Mouse (Mus musculus) small intestine, adult 2 months (tissue): ENCODE results near the gene Pick1. TPM values are rescaled to one million over a fixed set of nuclear protein-coding genes. Genes with fewer than 3 reads are reported as not detected.
A peak's percentile ranks its signal among the peaks of the same experiment; 100 is the strongest.
"Not testable (repeated sequence)": the region's sequence is repeated elsewhere in the genome, so short reads cannot be mapped to it uniquely, and the experiment has no call there.

Experiments
- H3K27ac ChIP-seq: fragments of 200-500 bp; 2 replicates; pipeline ENCODE4 v1.5.1; 2012; ENCODE audit warnings: low read depth, low read length, control low read depth, inconsistent platforms; ENCODE audit not compliant: insufficient read depth
- H3K27me3 ChIP-seq: fragments of 200-500 bp; 2 replicates; pipeline ENCODE4 v1.6.1; 2012; ENCODE audit warnings: mild to moderate bottlenecking, moderate library complexity, low read length, inconsistent platforms; ENCODE audit not compliant: control insufficient read depth, insufficient read depth
- H3K36me3 ChIP-seq: fragments of 200-500 bp; 2 replicates; pipeline ENCODE4 v1.6.1; 2012; ENCODE audit warnings: mild to moderate bottlenecking, low read length, control low read depth, inconsistent platforms; ENCODE audit not compliant: control insufficient read depth, insufficient read depth
- H3K4me1 ChIP-seq: fragments of 200-500 bp; 2 replicates; pipeline ENCODE4 v1.6.1; 2012; ENCODE audit warnings: low read length, inconsistent platforms, mixed read lengths; ENCODE audit not compliant: control insufficient read depth, insufficient read depth, insufficient read length
- H3K4me3 ChIP-seq: fragments of 200-500 bp; 2 replicates; pipeline ENCODE4 v1.5.1; 2012; ENCODE audit warnings: low read depth, mild to moderate bottlenecking, control low read depth, inconsistent platforms, low read length, moderate library complexity
- CTCF ChIP-seq: fragments of 200-500 bp; IDR thresholded peaks from 2 replicates; pipeline ENCODE4 v1.5.1; 2012; ENCODE audit warnings: low read depth, mild to moderate bottlenecking, control low read depth, inconsistent platforms, low read length, moderate library complexity, mixed read lengths; ENCODE audit not compliant: insufficient replicate concordance, insufficient read length; ENCODE audit errors: extremely low read depth
- POLR2A ChIP-seq: fragments of 200-500 bp; IDR thresholded peaks from 2 replicates; pipeline ENCODE4 v1.6.1; 2012; ENCODE audit warnings: low read depth, mild to moderate bottlenecking, control low read depth, inconsistent platforms, low read length, moderate library complexity
- WGBS: fragments of 180-500 bp; shearing (Covaris S2); methylation state at CpG from one replicate; pipeline ENCODE4 v1.1.7; 2018; 5-methylcytosine and 5-hydroxymethylcytosine counted together
- polyA plus RNA-seq: library from polyadenylated mRNA; depleted of rRNA; stranded (reverse); fragments of >200 nt; gene quantifications from 2 replicates; pipeline ENCODE4 v1.2.3, GENCODE M21; 2012

The Pick1 gene
- polyA plus RNA-seq, 1 experiment, result 27.9 TPM

DNA sequence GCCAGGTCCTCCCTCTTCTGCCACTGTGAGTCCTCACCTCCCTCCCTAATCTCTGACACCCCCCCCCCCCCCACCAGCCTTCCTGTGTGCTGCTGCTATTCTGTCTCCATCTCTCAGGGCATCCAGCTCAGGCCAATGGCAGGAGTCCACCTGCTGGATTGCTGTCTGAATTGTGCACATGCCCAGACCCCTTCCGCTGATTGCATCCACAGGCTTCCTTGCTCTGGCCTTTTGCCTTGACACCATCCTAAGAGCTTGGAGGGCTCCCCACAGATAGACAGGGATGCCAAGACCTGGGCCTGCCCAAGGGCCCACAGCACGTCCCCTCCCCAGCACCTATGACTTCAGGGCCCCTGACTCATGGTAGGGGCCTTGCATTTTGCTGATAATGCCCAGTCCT lies 18.6 kb upstream of the Pick1 start:
- Histone ChIP-seq H3K4me3 (no peak overlapping the region), H3K27ac (no peak overlapping the region), H3K27me3 (no peaks in the 10 kb centered on the region), H3K36me3 (no peaks in the 10 kb centered on the region), H3K4me1 (no peaks in the 10 kb centered on the region; the same call in 1 of the 2 replicates)
- TF ChIP-seq POLR2A (no peak), CTCF (no peak)
- WGBS, result 78% methylated on average over 2 of the region's 2 CpGs

DNA sequence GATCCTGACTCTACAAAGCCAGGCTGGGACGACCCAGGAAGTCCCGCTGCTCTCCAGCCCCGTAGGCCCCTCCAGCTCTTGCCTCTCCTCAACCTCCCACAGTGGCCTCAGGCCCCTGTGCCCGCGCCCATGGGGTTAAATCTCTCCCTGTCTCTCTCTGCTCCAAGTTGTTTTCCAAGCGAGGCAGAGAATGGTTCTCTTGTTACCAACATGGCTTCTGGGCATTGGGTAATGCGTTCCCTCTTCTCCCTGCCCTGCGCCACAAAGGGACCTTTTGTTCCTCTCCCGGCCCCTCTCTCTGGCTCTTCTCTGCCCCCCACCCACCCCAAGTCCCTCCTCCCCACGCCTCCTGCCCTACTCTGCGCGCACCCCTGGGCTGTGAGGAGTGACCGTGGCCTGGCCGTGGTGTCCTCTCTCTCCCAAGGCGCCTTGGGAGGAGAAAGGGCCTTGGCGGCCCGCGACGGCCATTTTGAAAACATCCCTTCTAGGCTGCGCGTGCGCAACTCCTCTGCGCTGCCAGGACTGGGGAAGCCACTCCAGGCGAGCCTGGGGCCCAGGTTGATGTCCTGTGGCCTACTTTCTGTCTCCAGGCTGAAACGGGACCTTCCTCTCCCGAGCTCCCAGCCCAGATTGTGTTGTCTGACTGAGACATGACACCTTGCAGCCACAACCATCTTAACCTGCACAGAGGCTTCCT lies 16.1 kb upstream of the Pick1 start:
- Histone ChIP-seq H3K4me3 (no peak overlapping the region), H3K27ac (no peak overlapping the region), H3K27me3 (no peaks in the 10 kb centered on the region), H3K36me3 (no peaks in the 10 kb centered on the region), H3K4me1 (no peaks in the 10 kb centered on the region; the same call in 1 of the 2 replicates)
- WGBS, result 92% methylated on average over 26 of the region's 26 CpGs
- TF ChIP-seq POLR2A (no peak), CTCF (no peak)

- WGBS, result 80% methylated on average over 6 of the region's 6 CpGs
- Histone ChIP-seq H3K4me3 (no peak overlapping the region), H3K36me3 (no peaks in the 10 kb centered on the region), H3K4me1 (no peaks in the 10 kb centered on the region; the same call in 1 of the 2 replicates), H3K27me3 (no peaks in the 10 kb centered on the region), H3K27ac (no peak overlapping the region)
- TF ChIP-seq CTCF (no peak), POLR2A (no peak)
Observed at GRCm38 (mm10) chr15:79213591-79213990, 15.4 kb upstream of the Pick1 start.

DNA sequence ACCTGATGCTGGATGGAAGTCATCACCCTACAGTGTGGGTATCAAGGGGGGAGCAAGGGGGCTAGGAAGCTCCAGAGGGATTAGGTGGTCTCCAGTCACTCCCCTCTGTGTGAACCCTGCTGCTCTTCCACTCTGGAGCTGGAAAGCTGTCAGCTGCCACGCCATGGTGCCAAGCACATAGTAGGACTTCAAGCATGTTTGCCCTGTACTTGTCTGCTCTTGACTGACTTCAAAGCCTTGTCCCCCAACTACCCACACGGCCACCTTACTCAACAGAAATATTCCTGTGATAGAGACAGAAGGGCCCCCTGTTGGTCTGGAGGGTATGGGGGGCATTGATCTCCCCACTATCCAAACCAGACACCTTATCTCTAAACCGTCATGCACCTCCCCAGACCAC lies 12.8 kb upstream of the Pick1 start:
- Histone ChIP-seq H3K27ac (no peak overlapping the region), H3K4me1 (no peaks in the 10 kb centered on the region), H3K36me3 (no peaks in the 10 kb centered on the region), H3K4me3 (no peak overlapping the region), H3K27me3 (no peaks in the 10 kb centered on the region)
- WGBS, result 50% methylated on average over 3 of the region's 3 CpGs
- no peak for TF ChIP-seq CTCF
- no peak for TF ChIP-seq POLR2A

DNA sequence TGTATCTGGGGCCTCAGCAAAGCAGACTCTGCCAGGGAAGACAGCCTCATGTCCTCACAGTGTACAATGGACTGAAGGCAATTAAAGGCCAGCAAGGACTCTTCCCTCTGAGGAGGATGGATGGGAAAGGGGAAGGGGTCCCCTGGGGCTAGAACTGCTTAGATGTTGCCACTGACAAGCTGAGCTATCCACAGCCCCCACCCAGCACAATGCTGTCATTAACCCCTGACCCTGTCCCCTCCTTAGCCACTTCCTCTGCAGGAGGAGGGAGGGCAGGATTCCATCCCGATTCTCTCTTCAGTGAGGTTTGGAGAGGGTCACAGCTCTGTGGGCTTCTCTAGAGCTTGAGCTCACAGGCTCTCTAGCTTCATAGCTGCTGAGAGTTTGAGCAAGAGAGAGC lies 9.4 kb upstream of the Pick1 start:
- Histone ChIP-seq H3K27ac (no peak overlapping the region), H3K4me3 (no peak overlapping the region), H3K27me3 (no peaks in the 10 kb centered on the region), H3K4me1 (no peaks in the 10 kb centered on the region), H3K36me3 (no peaks in the 10 kb centered on the region)
- TF ChIP-seq POLR2A, result no peak
- no peak for TF ChIP-seq CTCF
- WGBS, result 3% methylated on average over 1 of the region's 1 CpGs

- TF ChIP-seq CTCF, result no peak
- TF ChIP-seq POLR2A, result no peak
- Histone ChIP-seq H3K4me1 (no peaks in the 10 kb centered on the region), H3K27ac (no peak overlapping the region), H3K4me3 (no peak overlapping the region), H3K36me3 (no peaks in the 10 kb centered on the region), H3K27me3 (no peaks in the 10 kb centered on the region)
- WGBS, result 30% methylated on average over 5 of the region's 5 CpGs
Observed at GRCm38 (mm10) chr15:79223641-79224040, 5.3 kb upstream of the Pick1 start.

DNA sequence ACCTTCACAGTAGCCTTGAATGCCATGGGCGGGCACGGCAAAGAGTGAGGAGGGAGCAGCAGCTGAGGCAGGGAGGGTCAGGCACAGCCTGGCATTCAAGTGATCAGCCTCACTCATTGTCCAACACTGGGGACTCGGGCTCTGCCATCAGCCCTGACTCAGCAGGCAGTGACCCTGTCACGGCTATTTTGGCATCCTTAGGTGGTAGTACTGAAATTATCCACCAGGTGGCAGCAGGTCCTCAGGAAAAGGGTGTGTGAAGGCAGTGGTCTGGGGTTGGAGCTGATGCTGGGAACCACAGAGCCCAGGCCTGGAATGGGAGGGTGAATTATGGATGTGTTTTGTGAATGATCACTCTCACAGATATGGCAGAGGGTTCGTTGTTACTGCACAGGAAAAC lies 4.3 kb upstream of the Pick1 start:
- H3K4me1 ChIP-seq, result peaks cover 3% of the 10 kb centered on the region; the same call in 1 of the 2 replicates
- WGBS, result 9% methylated on average over 5 of the region's 5 CpGs
- no peak overlapping the region for H3K4me3 ChIP-seq
- no peaks in the 10 kb centered on the region for H3K27me3 ChIP-seq
- H3K27ac ChIP-seq, result no peak overlapping the region
- TF ChIP-seq CTCF (peak; percentile 90; the same call in 1 of the 2 replicates), POLR2A (no peak)
- H3K36me3 ChIP-seq, result no peaks in the 10 kb centered on the region

DNA sequence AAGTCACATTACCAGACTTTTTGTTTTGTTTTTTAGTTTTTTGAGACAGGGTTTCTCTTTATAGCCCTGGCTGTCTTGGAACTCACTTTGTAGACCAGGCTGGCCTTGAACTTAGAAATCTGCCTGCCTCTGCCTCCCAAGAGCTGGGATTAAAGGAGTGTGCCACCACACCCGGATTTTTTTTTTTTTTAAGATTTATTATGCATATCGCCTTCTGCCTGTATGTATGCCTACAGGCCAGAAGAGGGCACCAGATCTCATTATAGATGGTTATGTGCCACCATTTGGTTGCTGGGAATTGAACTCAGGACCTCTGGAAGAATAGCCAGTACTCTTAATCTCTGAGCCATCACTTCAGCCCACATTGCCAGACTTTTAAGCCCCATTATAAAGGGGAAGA lies 3.2 kb upstream of the Pick1 start:
- 56% methylated on average over 2 of the region's 2 CpGs for WGBS
- H3K27me3 ChIP-seq, H3K36me3 ChIP-seq, H3K27ac ChIP-seq, H3K4me3 ChIP-seq, H3K4me1 ChIP-seq: not testable (repeated sequence)
